Mouse (Mus musculus) stomach, postnatal 0 days (tissue): ENCODE data around the gene Dyrk1a.

Source experiments
- CTCF ChIP-seq: IDR thresholded peaks from 2 replicates; pipeline ENCODE4 v1.5.1; 2016; ENCODE audit warnings: antibody characterized with exemption, low read depth, mild to moderate bottlenecking, moderate library complexity
- EP300 ChIP-seq: optimal IDR thresholded peaks from 2 replicates; pipeline ENCODE3; 2016; ENCODE audit warnings: antibody characterized with exemption

- TF ChIP-seq CTCF, result no peak
- TF ChIP-seq EP300, result no peak
Measured at GRCm38 (mm10) chr16:94601089-94601488, 31.3 kb downstream of the Dyrk1a start.
